Comparison of ENCODE assay signal across 12 mouse cellular contexts in the genomic region with DNA sequence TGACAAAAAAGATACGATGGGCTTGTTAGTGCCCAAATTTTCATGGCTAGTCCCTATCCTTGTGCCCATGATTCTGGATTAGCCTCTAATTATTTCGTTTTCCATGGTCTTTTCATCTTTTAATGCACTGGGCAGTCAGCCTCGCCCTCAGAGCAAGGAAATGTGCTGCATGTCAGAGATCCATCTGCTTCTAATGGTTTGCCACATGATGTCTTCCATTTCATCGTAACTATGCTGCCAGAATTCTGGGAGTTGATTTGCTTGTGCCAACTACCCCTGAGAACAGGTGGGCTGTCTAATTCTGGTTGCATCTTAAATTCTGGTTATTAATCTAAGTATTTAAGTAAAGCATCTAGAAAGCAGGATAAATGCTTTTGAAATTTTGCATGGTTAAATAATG.
"Had no signal": no experiment of that assay in that cellular context is flagged by ENCODE, and none has a peak within 500 bp of the region (broad histone marks: within the 10 kb centered on the region; RNA-seq: fewer than 3 reads in every experiment).

No protein-coding gene starts in this region.

- H3K36me3 ChIP-seq: midbrain, embryonic 12.5 days had no signal

- H3K4me3 ChIP-seq: midbrain, embryonic 12.5 days had no signal

- ATAC-seq: liver, postnatal 0 days; lung, postnatal 0 days; midbrain, embryonic 16.5 days had no signal

- DNase-seq: kidney, adult 9 months; kidney, postnatal 14 days; kidney, postnatal 4 days; liver, postnatal 0 days; lung, embryonic 14.5 days; thymus, adult 18-20 months; thymus, postnatal 36 days had no signal

- H3K9me3 ChIP-seq: midbrain, embryonic 12.5 days had no signal

- H3K4me1 ChIP-seq: midbrain, embryonic 12.5 days had no signal

- H3K9ac ChIP-seq: liver, embryonic 14.5 days; liver, postnatal 0 days; lung, embryonic 14.5 days; midbrain, embryonic 12.5 days had no signal

- H3K4me2 ChIP-seq: lung, embryonic 14.5 days; midbrain, embryonic 12.5 days had no signal

- H3K27ac ChIP-seq: liver, embryonic 14.5 days; macrophage; midbrain, embryonic 12.5 days had no signal

- H3K27me3 ChIP-seq: midbrain, embryonic 12.5 days had no signal
